Mouse (Mus musculus): ENCODE results near the gene 1700012P22Rik. TPM values are rescaled to one million over a fixed set of nuclear protein-coding genes. Genes with fewer than 3 reads are reported as not detected.

Gene 1700012P22Rik
- not detected in 2 replicates for polyA plus RNA-seq (2012; rRNA removed; ENCODE audit: low replicate concordance)

GRCm38 (mm10) chr4:144438672-144439071 is at the start of gene 1700012P22Rik:
Gene 1700012P22Rik (minus strand): TSS chr4:144438772.

GRCm38 (mm10) chr4:144463656-144464055 is 25.1 kb upstream of the 1700012P22Rik start, which contains the start of gene Aadacl3:
Gene Aadacl3 (minus strand): TSS chr4:144463756.

GRCm38 (mm10) chr4:144453217-144453616 is 14.6 kb upstream of the 1700012P22Rik start, which contains the start of gene Gm9944:
Gene Gm9944 (minus strand): TSS chr4:144453317.

GRCm38 (mm10) chr4:144408290-144408689 is 30.3 kb downstream of the 1700012P22Rik start, which contains the start of gene Pramef12:
Gene Pramef12 (minus strand): TSS chr4:144408464.

GRCm38 (mm10) chr4:144377911-144378310 is 60.7 kb downstream of the 1700012P22Rik start, which contains the start of gene Pramef20:
Gene Pramef20 (minus strand): TSS chr4:144377933.

Other genes starting within 250 kb of the 1700012P22Rik start
- gene Oog2, start 248.1 kb downstream of the 1700012P22Rik start, polyA plus RNA-seq (2012; rRNA removed; ENCODE audit: low replicate concordance): not detected in 2 replicates
- gene C87977, start 225.5 kb downstream of the 1700012P22Rik start, polyA plus RNA-seq (2012; rRNA removed; ENCODE audit: low replicate concordance): not detected in 2 replicates
- gene Pramel5, start 158.3 kb downstream of the 1700012P22Rik start, polyA plus RNA-seq (2012; rRNA removed; ENCODE audit: low replicate concordance): not detected in 2 replicates
- not detected in 2 replicates for gene Gm13128, start 108.5 kb downstream of the 1700012P22Rik start, polyA plus RNA-seq (2012; rRNA removed; ENCODE audit: low replicate concordance)
- gene Gm13119, start 80.8 kb downstream of the 1700012P22Rik start, polyA plus RNA-seq (2012; rRNA removed; ENCODE audit: low replicate concordance): not detected in 2 replicates
- not detected in 2 replicates for gene Pramef20, start 60.8 kb downstream of the 1700012P22Rik start, polyA plus RNA-seq (2012; rRNA removed; ENCODE audit: low replicate concordance)
- 0.26 TPM in 1 of 2 replicates, not detected in the other for gene Pramef12, start 30.3 kb downstream of the 1700012P22Rik start, polyA plus RNA-seq (2012; rRNA removed; ENCODE audit: low replicate concordance)
- not detected in 2 replicates for gene Gm9944, start 14.5 kb upstream of the 1700012P22Rik start, polyA plus RNA-seq (2012; rRNA removed; ENCODE audit: low replicate concordance)
- 0.04 TPM in 1 of 2 replicates, not detected in the other for gene Aadacl3, start 25.0 kb upstream of the 1700012P22Rik start, polyA plus RNA-seq (2012; rRNA removed; ENCODE audit: low replicate concordance)
- not detected in 2 replicates for gene 9430007A20Rik, start 81.0 kb upstream of the 1700012P22Rik start, polyA plus RNA-seq (2012; rRNA removed; ENCODE audit: low replicate concordance)
- gene Gm13124, start 126.4 kb upstream of the 1700012P22Rik start, polyA plus RNA-seq (2012; rRNA removed; ENCODE audit: low replicate concordance): not detected in 2 replicates
- gene Aadacl4, start 174.9 kb upstream of the 1700012P22Rik start, polyA plus RNA-seq (2012; rRNA removed; ENCODE audit: low replicate concordance): 0.65 TPM in 1 of 2 replicates, not detected in the other
- 1.1 TPM in 1 of 2 replicates, not detected in the other for gene Gm436, start 247.6 kb upstream of the 1700012P22Rik start, polyA plus RNA-seq (2012; rRNA removed; ENCODE audit: low replicate concordance)